11 mouse cellular contexts compared by ENCODE assay signal in genomic region chr4:128317951-128318350, GRCm38 (mm10). TPM values are rescaled to one million over a fixed set of nuclear protein-coding genes. Genes with fewer than 3 reads are reported as not detected.
A peak's percentile ranks its signal among the peaks of the same experiment; 100 is the strongest.
DNase-seq lines count a peak whose midpoint lies in the region; ATAC-seq lines count a peak whose summit lies in the region.
"Had no signal": no experiment of that assay in that cellular context is flagged by ENCODE, and none has a peak within 500 bp of the region (broad histone marks: within the 10 kb centered on the region; RNA-seq: fewer than 3 reads in every experiment).

No protein-coding gene starts in this region.

- peak; percentile 7 for DNase-seq in hindbrain, embryonic 10.5 days (ENCODE audit: low spot score)
- peak; percentile 39 for DNase-seq in right cerebral cortex, postnatal 4 days
- no peak for DNase-seq in right cerebral cortex, adult 2 months (ENCODE audit: low spot score in 2 of 2)
- DNase-seq in adrenal gland, adult (ENCODE audit: inconsistent age in 2 of 2, low spot score in 1 of 2), result no peak

- H3K27me3 ChIP-seq in hindbrain, embryonic 10.5 days (ENCODE audit: insufficient read depth, poor library complexity, severe bottlenecking), result no peaks in the 10 kb centered on the region
- no peaks in the 10 kb centered on the region for H3K27me3 ChIP-seq in hindbrain, embryonic 16.5 days (replicated peaks; ENCODE audit: control insufficient read depth, insufficient read depth, low read length)
- 0 out of 2 replicates have a peak, but pooled peaks cover 4% of the 10 kb centered on the region for H3K27me3 ChIP-seq in limb, embryonic 13.5 days
- H3K27me3 ChIP-seq: kidney, embryonic 15.5 days had no signal

- no peaks in the 10 kb centered on the region for H3K36me3 ChIP-seq in hindbrain, embryonic 10.5 days
- 0 out of 2 replicates have a peak, but pooled peaks cover 4% of the 10 kb centered on the region for H3K36me3 ChIP-seq in hindbrain, embryonic 16.5 days (ENCODE audit: control insufficient read depth, insufficient read depth, low read length)
- no peaks in the 10 kb centered on the region for H3K36me3 ChIP-seq in limb, embryonic 13.5 days
- H3K36me3 ChIP-seq: kidney, embryonic 15.5 days had no signal

- 93% methylated on average over 4 of the region's 4 CpGs for WGBS in hindbrain, embryonic 10.5 days
- WGBS in hindbrain, embryonic 16.5 days, result 91% methylated on average over 4 of the region's 4 CpGs
- WGBS in limb, embryonic 13.5 days, result 89% methylated on average over 4 of the region's 4 CpGs

- H3K4me2 ChIP-seq in hindbrain, embryonic 16.5 days (ENCODE audit: low read length), result no peak overlapping the region
- H3K4me2 ChIP-seq in limb, embryonic 13.5 days (replicated peaks), result no peak overlapping the region
- H3K4me2 ChIP-seq: heart, embryonic 11.5 days; kidney, embryonic 15.5 days had no signal

- H3K27ac ChIP-seq in hindbrain, embryonic 10.5 days, result no peak overlapping the region
- no peak overlapping the region for H3K27ac ChIP-seq in hindbrain, embryonic 16.5 days (ENCODE audit: low read depth, low read length)
- no peak overlapping the region for H3K27ac ChIP-seq in limb, embryonic 13.5 days
- H3K27ac ChIP-seq: kidney, embryonic 15.5 days had no signal

- no peak overlapping the region for H3K9ac ChIP-seq in hindbrain, embryonic 16.5 days (ENCODE audit: low read depth, low read length)
- no peak overlapping the region for H3K9ac ChIP-seq in limb, embryonic 13.5 days
- H3K9ac ChIP-seq: kidney, embryonic 15.5 days had no signal

- no peak for ATAC-seq in hindbrain, embryonic 16.5 days
- ATAC-seq in limb, embryonic 13.5 days (ENCODE audit: low FRiP score, low read depth), result 0 out of 2 replicates have a peak, but pooled peaks have one; percentile 3
- ATAC-seq in monocyte, adult 5-6 weeks (replicated peaks; ENCODE audit: insufficient number of reproducible peaks, low FRiP score, low TSS enrichment, poor library complexity, severe bottlenecking), result no peak
- ATAC-seq: midbrain, embryonic 16.5 days had no signal

- H3K4me1 ChIP-seq in hindbrain, embryonic 10.5 days (replicated peaks), result no peaks in the 10 kb centered on the region
- H3K4me1 ChIP-seq in hindbrain, embryonic 16.5 days (ENCODE audit: control insufficient read depth, insufficient read depth, low read depth, low read length), result no peaks in the 10 kb centered on the region
- H3K4me1 ChIP-seq in limb, embryonic 13.5 days, result no peaks in the 10 kb centered on the region
- H3K4me1 ChIP-seq: kidney, embryonic 15.5 days had no signal

- H3K4me3 ChIP-seq in hindbrain, embryonic 10.5 days, result no peak overlapping the region
- no peak overlapping the region for H3K4me3 ChIP-seq in hindbrain, embryonic 16.5 days (ENCODE audit: low read length)
- H3K4me3 ChIP-seq in limb, embryonic 13.5 days, result no peak overlapping the region
- H3K4me3 ChIP-seq: kidney, embryonic 15.5 days had no signal

- H3K9me3 ChIP-seq in hindbrain, embryonic 10.5 days, result no peaks in the 10 kb centered on the region
- H3K9me3 ChIP-seq in hindbrain, embryonic 16.5 days (ENCODE audit: control insufficient read depth, low read length), result no peaks in the 10 kb centered on the region
- no peaks in the 10 kb centered on the region for H3K9me3 ChIP-seq in limb, embryonic 13.5 days
- H3K9me3 ChIP-seq: kidney, embryonic 15.5 days had no signal

RNA-seq across cellular contexts. Expression of gene Hmgb4, which starts 57.2 kb away (rescaled TPM):
- not detected in 2 replicates for polyA plus RNA-seq in hindbrain, embryonic 10.5 days (2016; fragmentation: Nextera tagmentation; extraction: Ambion mirVana)
- polyA plus RNA-seq in hindbrain, embryonic 16.5 days (2015; fragmentation: Nextera tagmentation; extraction: Ambion mirVana), result not detected in 2 replicates
- polyA plus RNA-seq in limb, embryonic 13.5 days (2015; fragmentation: Nextera tagmentation; extraction: Ambion mirVana), result not detected in 2 replicates
- total RNA-seq in monocyte, adult 5-6 weeks (2017), result 3.5 TPM in 1 of 3 replicates, not detected in the others
- total RNA-seq: liver, adult 2 months had no signal
- polyA plus RNA-seq: heart, embryonic 11.5 days; kidney, embryonic 15.5 days; liver, adult 2 months had no signal

Comparison
In these comparisons a context has a peak if more than half of its experiments do, and no peak if none do; other contexts are left out.
1. DNase-seq: peak in hindbrain, embryonic 10.5 days (single experiment) and right cerebral cortex, postnatal 4 days (single experiment); none in right cerebral cortex, adult 2 months (0 of 2) and adrenal gland, adult (0 of 2).